Mouse (Mus musculus): ENCODE data around the gene Vsig10. TPM values are rescaled to one million over a fixed set of nuclear protein-coding genes. Genes with fewer than 3 reads are reported as not detected.
"Not testable (repeated sequence)": the region's sequence is repeated elsewhere in the genome, so short reads cannot be mapped to it uniquely, and the experiment has no call there.

The Vsig10 gene
- polyA plus RNA-seq, 1 experiment = not detected

DNA sequence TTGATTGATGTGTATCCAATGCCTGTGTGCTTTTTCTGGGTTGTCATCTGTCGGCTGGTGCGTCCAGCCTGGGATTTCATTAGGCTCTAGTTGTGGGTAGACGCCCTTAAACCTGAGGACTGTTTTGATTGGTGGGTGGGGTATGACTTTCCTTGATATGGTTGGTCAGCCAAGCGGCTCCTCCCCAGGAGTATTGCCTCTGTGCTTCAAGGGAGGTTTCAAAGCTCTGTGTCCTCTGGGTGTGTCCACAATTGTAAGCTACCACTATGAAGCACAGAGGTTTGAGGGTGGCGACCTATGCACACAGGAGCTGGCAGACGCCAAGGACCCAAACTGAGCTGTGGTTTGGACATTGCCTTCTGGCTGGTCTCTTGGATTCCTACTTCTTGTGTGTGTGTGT is 26.3 kb upstream of the Vsig10 start:
- Histone ChIP-seq H3K27ac (ENCODE audit: insufficient read depth, low read depth, low read length) (no peak overlapping the region), H3K4me1 (ENCODE audit: control insufficient read depth, insufficient read depth, low read length) (0 out of 2 replicates have a peak, but pooled peaks cover 4% of the 10 kb centered on the region), H3K4me3 (ENCODE audit: insufficient read depth, low read depth, low read length) (no peak overlapping the region)
- WGBS = 84% methylated on average over 6 of the region's 6 CpGs
- TF ChIP-seq CTCF (IDR thresholded peaks at IDR 0.05; ENCODE audit: insufficient read depth, low read depth, low read length) = no peak
- TF ChIP-seq POLR2A (IDR thresholded peaks at IDR 0.05; ENCODE audit: insufficient read depth, low read depth, low read length) = no peak

DNA sequence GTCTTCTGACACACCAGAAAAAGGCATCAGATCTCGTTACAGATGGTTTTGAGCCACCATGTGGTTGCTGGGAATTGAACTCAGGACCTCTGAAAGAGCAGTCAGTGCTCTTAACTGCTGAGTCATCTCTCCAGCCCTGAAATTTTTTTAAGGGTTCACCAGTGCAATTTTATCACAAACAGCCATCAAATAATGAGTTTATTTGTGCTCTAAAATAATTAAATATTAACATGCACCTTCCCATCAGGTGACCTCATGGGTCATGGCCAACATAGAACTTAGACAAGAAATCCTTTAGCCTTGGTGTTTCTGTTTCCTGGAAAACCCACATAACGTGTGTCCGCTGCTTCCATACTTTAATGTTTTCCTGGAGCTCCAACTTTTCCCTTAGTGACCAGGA is 25.1 kb upstream of the Vsig10 start:
- H3K27ac ChIP-seq (ENCODE audit: insufficient read depth, low read depth, low read length); H3K4me3 ChIP-seq (ENCODE audit: insufficient read depth, low read depth, low read length); H3K4me1 ChIP-seq (ENCODE audit: control insufficient read depth, insufficient read depth, low read length): not testable (repeated sequence)
- WGBS = 83% methylated on average over 3 of the region's 3 CpGs

DNA sequence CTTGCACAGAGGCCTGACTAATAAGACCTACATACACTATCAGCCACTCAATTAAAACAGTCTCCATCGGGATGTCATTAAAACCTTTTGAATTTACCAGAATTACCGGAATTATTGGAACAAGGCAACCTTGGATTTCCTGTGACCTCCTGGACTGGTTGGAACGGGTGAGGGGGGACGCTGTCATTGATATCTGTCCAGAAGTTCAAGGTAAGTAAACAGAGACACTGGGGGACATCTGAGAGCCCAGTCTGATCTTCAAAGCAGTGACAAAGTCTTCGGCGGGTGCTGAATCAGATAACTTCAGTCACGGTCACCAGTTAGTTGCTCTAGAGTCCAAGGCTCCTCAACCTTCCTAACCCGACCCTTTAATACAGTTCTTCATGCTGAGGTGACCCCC is 23.9 kb upstream of the Vsig10 start:
- Histone ChIP-seq H3K4me3 (ENCODE audit: insufficient read depth, low read depth, low read length) (no peak overlapping the region), H3K27ac (ENCODE audit: insufficient read depth, low read depth, low read length) (no peak overlapping the region), H3K4me1 (ENCODE audit: control insufficient read depth, insufficient read depth, low read length) (no peaks in the 10 kb centered on the region)
- WGBS = 93% methylated on average over 8 of the region's 8 CpGs
- TF ChIP-seq CTCF (IDR thresholded peaks at IDR 0.05; ENCODE audit: insufficient read depth, low read depth, low read length) (no peak), POLR2A (IDR thresholded peaks at IDR 0.05; ENCODE audit: insufficient read depth, low read depth, low read length) (no peak)

DNA sequence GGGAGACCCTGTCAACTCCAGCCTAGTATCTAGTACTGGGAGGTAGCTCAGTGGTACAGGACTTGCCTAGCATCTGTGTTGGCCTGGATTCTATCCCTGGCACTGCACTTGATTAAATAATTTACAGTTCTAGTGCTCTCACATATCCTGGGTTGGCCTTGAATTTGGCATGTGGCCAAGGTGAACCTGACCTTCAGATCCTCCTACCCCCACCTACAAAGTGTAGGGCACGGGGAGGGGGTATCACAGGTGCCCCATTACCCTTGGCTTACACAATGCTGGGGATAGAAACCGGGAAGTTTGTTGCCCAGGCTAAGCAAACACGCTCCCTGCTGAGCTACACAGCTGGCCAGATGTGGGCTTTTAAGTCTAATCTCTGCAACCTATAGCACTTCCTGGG is 16.0 kb upstream of the Vsig10 start:
- Histone ChIP-seq H3K4me1 (ENCODE audit: control insufficient read depth, insufficient read depth, low read length) (no peaks in the 10 kb centered on the region), H3K4me3 (ENCODE audit: insufficient read depth, low read depth, low read length) (no peak overlapping the region), H3K27ac (ENCODE audit: insufficient read depth, low read depth, low read length) (no peak overlapping the region)
- WGBS = 78% methylated on average over 3 of the region's 3 CpGs
- TF ChIP-seq CTCF (IDR thresholded peaks at IDR 0.05; ENCODE audit: insufficient read depth, low read depth, low read length) = no peak
- no peak for TF ChIP-seq POLR2A (IDR thresholded peaks at IDR 0.05; ENCODE audit: insufficient read depth, low read depth, low read length)

DNA sequence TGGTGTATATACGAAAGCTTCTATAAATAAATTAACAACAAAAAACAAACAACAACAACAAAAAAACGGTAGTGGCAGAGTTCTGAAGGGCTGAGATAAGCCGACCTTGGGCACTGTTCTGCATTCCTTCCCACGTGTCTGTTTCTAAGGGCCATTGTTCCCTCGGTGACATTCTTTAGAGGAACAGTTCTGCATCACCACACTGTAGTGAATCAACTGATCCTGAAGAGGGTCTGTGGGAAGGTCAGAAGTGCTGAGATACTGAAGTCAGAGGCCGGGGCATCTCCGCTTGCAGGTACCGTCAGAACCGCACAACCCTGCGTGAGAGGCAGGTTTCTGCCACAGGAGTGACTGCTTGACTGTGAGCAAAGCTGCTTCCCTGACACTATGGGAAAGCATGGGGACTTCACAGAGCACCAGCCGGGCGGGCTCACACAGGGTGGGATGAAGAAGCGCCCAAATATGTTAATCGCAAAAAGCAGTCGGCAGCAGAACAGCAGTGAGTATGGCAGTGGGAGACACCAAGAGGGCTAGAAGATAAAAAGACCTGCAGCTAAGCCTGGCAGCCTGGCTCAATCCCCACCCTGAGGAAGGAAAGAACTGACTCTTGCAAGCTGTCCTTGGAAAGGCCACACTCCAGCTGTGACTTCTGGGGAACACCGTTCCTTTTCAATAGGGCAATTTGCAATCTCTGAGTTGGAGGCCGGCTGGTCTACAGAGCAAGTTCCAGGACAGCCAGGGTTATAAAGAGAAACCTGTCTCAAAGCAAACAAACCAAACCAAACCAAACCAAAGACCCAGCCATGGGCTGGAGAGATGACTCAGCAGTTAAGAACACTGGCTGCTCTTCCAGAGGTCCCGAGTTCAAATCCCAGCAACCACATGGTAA is 14.9 kb upstream of the Vsig10 start:
- H3K27ac ChIP-seq (ENCODE audit: insufficient read depth, low read depth, low read length) = no peak overlapping the region
- H3K4me3 ChIP-seq (ENCODE audit: insufficient read depth, low read depth, low read length) = no peak overlapping the region
- 72% methylated on average over 18 of the region's 18 CpGs for WGBS
- no peaks in the 10 kb centered on the region for H3K4me1 ChIP-seq (ENCODE audit: control insufficient read depth, insufficient read depth, low read length)
- no peak for TF ChIP-seq POLR2A (IDR thresholded peaks at IDR 0.05; ENCODE audit: insufficient read depth, low read depth, low read length)
- no peak for TF ChIP-seq CTCF (IDR thresholded peaks at IDR 0.05; ENCODE audit: insufficient read depth, low read depth, low read length)

DNA sequence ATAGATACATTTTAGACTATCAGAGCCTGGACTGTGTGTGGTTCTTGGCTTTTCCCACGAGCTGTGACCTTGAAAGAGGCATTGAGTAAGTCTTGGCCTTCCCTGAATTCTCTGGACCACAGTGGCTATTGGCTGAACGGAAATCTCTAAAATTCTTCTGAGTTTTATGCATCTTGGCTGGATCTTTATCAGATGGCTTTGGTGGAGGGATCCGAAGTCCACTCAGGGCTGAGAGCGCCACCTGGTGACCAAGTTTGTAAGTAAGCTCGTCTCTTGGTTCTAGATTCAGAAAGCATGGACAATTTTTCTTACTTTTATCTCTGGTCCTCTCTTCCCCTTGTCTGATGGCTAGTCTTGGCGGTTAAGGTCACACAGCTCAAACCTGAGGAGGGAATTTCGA is 13.9 kb upstream of the Vsig10 start:
- TF ChIP-seq POLR2A (IDR thresholded peaks at IDR 0.05; ENCODE audit: insufficient read depth, low read depth, low read length) = no peak
- TF ChIP-seq CTCF (IDR thresholded peaks at IDR 0.05; ENCODE audit: insufficient read depth, low read depth, low read length) = peak; percentile 30; the same call in 1 of the 2 replicates
- Histone ChIP-seq H3K4me3 (ENCODE audit: insufficient read depth, low read depth, low read length) (no peak overlapping the region), H3K4me1 (ENCODE audit: control insufficient read depth, insufficient read depth, low read length) (no peaks in the 10 kb centered on the region), H3K27ac (ENCODE audit: insufficient read depth, low read depth, low read length) (no peak overlapping the region)
- 52% methylated on average over 7 of the region's 7 CpGs for WGBS

DNA sequence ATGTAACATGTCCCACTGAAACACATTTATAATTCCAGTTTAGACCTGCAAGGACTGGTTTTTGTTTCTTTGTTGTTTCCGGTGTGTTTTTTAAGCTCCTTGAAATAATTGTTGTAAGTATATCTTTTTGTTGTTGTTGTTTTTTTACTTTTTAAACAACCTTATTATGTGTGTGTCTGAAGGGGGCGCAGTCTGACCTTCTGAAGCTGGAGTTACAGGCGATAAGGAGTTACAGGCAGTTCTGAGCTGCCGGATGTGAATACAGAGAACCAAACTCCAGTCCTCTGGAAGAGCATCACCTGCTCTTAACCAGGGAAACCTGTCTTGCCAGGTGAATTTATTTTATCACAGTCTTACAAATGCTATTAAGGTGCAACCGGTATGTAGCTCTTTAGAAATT is 13.1 kb upstream of the Vsig10 start:
- WGBS = 72% methylated on average over 5 of the region's 5 CpGs
- no peak for TF ChIP-seq POLR2A (IDR thresholded peaks at IDR 0.05; ENCODE audit: insufficient read depth, low read depth, low read length)
- TF ChIP-seq CTCF (IDR thresholded peaks at IDR 0.05; ENCODE audit: insufficient read depth, low read depth, low read length) = no peak
- Histone ChIP-seq H3K27ac (ENCODE audit: insufficient read depth, low read depth, low read length) (no peak overlapping the region), H3K4me3 (ENCODE audit: insufficient read depth, low read depth, low read length) (no peak overlapping the region), H3K4me1 (ENCODE audit: control insufficient read depth, insufficient read depth, low read length) (no peaks in the 10 kb centered on the region)

DNA sequence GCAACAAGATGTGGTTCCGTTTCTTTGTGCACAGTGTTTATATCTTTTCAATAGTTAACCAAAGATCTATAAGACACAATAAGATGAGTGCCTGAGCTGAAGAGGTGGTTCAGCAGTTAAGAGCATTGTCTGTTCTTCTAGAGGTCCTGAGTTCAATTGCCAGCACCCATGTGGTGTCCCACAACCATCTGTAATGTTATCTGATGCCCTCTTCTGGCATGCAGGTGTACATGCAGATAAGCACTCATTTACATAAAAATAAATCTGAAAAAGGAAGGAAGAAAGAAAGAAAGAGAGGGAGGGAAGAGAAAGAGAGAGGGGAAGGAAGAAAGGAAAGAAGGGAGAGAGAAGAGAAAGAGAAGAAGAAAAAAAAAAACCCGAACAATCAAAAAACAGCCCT is 12.1 kb upstream of the Vsig10 start:
- 97% methylated on average over 2 of the region's 2 CpGs for WGBS
- Histone ChIP-seq H3K27ac (ENCODE audit: insufficient read depth, low read depth, low read length) (no peak overlapping the region), H3K4me3 (ENCODE audit: insufficient read depth, low read depth, low read length) (no peak overlapping the region), H3K4me1 (ENCODE audit: control insufficient read depth, insufficient read depth, low read length) (no peaks in the 10 kb centered on the region)
- no peak for TF ChIP-seq CTCF (IDR thresholded peaks at IDR 0.05; ENCODE audit: insufficient read depth, low read depth, low read length)
- TF ChIP-seq POLR2A (IDR thresholded peaks at IDR 0.05; ENCODE audit: insufficient read depth, low read depth, low read length) = no peak

DNA sequence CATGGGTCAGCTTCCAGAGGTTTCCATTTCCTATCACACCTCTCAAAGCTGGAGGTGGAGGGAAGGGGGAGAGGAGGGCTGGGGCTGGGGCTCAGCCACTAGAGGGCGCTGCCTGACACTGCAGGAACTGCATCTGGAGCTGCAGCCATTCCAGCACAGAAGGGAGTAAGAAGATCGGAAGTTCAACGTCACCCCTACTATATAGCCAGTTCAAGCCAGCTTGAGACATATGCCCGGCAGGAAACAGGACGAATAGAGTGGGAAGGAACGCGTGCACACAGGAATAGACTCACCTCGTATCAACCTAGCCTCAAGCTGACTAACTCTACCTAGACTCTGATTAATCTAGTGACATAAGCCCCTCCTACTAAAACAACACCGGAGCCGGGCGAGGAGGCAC is 11.2 kb upstream of the Vsig10 start:
- Histone ChIP-seq H3K27ac (ENCODE audit: insufficient read depth, low read depth, low read length) (no peak overlapping the region), H3K4me1 (ENCODE audit: control insufficient read depth, insufficient read depth, low read length) (no peaks in the 10 kb centered on the region), H3K4me3 (ENCODE audit: insufficient read depth, low read depth, low read length) (no peak overlapping the region)
- 35% methylated on average over 11 of the region's 11 CpGs for WGBS
- 0 out of 2 replicates have a peak, but pooled peaks have one; percentile 13 for TF ChIP-seq CTCF (IDR thresholded peaks at IDR 0.05; ENCODE audit: insufficient read depth, low read depth, low read length)
- TF ChIP-seq POLR2A (IDR thresholded peaks at IDR 0.05; ENCODE audit: insufficient read depth, low read depth, low read length) = no peak

All from olfactory bulb, adult 2 months (tissue).